Mouse (Mus musculus): ENCODE measurements around the gene Lmntd1.

Lmntd1 gene

DNA sequence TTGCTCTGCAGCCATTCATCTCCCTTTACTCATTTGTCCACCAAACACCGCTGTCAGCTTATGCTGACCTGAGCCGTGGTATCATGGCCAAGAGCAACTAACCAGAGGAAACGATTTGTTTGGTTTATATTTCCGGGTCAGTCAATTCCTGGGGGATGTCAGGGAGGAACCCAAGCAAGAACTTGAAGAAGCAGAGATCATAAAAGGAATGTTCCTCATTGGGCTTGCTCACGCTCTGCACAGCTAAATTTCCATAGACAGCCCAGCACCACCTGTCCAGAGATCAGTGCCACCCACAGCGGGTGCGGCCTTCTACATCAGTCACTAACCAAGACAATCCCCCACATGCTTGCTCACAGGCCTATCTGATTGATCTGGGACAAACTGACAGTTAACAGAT, at the start of gene Lmntd1:
Gene Lmntd1 (minus strand): TSS at position 101 of the 400 bp plus-strand sequence.
- DNase-seq (ENCODE audit: low spot score in 2 of 2), result no peak

DNA sequence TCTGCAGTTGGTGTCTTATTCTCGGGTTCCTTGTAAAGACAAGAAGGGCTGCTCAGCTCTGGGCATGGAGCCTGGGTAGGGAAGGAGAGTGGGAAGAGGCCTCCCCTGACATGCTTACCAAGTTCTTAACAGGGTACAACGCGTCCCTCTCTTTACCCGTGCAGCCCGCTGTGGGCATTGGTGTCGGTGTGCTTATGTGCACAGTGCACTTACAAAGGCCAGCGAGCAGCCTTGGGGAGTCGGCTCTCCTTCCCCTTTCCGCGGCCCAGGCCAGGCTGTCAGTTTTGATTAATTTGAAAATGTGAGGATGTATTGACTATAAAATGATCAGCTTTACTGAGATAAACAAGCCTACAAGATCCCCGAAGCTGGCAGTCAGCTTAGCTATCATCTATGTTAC, 46.8 kb upstream of the Lmntd1 start:
- no peak for DNase-seq (ENCODE audit: low spot score in 2 of 2)

- DNase-seq (ENCODE audit: low spot score in 2 of 2), result no peak
Observed at GRCm38 (mm10) chr6:145659116-145659515, 45.0 kb upstream of the Lmntd1 start.

- no peak for DNase-seq (ENCODE audit: low spot score in 2 of 2)
Observed at GRCm38 (mm10) chr6:145656740-145657591, 42.8 kb upstream of the Lmntd1 start.

GRCm38 (mm10) chr6:145655678-145656077, 41.6 kb upstream of the Lmntd1 start:
- DNase-seq (ENCODE audit: low spot score in 2 of 2), result no peak

- no peak for DNase-seq (ENCODE audit: low spot score in 2 of 2)
Observed at GRCm38 (mm10) chr6:145654062-145654836, 40.1 kb upstream of the Lmntd1 start.

DNA sequence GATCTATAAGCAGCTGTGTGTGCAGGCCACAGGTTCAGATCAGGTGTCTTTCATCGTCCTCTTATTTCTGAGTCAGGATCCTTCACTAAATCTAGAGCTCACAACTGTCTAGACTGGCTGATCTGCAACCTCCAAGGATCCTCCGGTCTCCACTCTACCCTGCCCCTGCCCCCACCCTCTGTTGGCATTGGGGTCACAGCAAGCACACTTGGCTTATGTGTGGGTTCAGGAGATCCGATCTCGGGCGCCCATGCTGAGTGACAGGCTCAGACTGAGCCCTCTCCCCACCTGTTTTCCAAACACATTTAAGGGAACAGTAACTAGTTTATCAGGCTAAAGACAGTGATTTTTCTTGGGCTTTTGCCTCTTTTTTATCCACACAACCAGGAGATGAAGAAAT, 39.5 kb upstream of the Lmntd1 start:
- no peak for DNase-seq (ENCODE audit: low spot score in 2 of 2)

DNA sequence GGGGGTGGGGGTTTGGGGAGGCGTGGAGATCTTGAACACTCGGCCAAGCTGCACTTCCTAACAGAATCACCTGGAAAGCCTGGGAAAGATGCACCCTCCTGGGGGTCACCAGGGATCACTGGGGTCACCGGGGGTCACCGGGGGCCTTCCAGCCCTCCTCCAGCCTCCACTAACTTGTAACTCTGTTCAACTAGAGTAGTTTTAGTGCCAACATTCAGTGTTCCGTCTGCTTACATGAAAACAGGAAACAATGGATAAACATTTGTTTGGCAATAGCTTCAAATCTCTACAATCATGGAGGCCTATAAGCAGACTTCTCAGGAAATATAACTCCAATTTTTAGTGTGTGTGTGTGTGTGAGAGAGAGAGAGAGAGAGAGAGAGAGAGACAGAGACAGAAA, 38.9 kb upstream of the Lmntd1 start:
- no peak for DNase-seq (ENCODE audit: low spot score in 2 of 2)

DNA sequence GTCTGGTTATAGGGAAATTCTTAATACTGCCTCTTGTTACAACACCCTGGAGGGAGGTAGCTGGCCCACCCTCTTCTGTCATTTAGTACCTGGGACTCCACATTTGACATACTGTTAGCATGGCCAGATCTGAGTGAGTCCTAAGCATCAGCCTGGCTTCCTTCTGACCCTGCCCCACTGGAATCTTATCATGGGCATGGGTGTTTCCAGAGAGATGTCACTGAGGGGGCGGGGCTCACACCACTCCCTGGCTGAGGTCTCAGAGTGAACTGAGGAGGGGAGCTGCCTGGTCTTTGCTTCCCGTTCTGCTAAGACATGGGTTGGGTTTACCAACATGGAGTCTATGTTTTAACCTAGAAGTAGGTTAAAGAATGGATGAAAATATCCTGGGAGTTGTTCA, 37.9 kb upstream of the Lmntd1 start:
- DNase-seq (ENCODE audit: low spot score in 2 of 2), result no peak

DNA sequence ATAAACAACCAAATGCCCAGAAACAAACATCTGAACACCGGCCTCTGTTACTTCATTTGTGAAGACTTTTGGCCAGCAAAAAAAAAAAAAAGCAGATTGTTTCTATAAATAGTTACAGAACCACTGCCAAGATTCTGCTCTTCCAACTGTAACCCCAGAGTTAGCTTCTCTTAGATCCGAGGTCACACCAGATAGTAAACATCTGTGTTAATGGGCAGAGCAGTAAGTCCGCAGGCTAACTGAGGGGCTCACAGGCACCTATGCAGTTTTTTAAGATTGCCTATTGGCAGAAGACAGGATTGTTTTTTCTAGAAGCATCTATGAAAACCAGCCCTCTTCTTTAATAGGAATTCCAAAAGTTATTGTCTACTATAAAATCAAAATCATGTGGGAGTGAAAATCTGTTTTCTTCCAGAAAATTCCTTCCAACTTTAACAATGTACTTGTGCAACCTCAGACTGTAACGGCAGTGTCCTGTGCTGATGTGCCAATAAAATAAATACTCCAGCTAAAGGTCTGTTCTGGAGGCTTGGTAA, 26.9 kb upstream of the Lmntd1 start:
- no peak for DNase-seq (ENCODE audit: low spot score in 2 of 2)

GRCm38 (mm10) chr6:145638248-145638647, 24.1 kb upstream of the Lmntd1 start:
- no peak for DNase-seq (ENCODE audit: low spot score in 2 of 2)

DNA sequence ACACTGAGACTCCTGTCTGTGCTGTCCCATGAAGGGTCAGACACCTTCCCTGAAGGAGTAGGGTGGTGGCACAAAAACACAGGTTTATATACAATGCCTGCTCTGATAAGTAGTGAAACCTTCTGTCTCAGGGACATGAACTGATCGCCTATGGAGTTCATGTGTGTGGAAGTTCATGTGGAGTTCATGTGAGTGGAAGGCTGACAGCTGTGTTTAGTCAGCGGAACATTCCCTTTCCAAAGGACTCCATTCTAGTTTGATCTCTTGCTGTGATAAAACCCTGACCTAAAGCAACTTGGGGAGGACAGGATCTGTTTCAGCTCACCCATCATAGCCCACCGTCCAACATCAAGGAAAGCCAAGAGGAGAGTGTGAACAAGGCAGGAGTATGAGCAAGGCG, 22.6 kb upstream of the Lmntd1 start:
- no peak for DNase-seq (ENCODE audit: low spot score in 2 of 2)

DNA sequence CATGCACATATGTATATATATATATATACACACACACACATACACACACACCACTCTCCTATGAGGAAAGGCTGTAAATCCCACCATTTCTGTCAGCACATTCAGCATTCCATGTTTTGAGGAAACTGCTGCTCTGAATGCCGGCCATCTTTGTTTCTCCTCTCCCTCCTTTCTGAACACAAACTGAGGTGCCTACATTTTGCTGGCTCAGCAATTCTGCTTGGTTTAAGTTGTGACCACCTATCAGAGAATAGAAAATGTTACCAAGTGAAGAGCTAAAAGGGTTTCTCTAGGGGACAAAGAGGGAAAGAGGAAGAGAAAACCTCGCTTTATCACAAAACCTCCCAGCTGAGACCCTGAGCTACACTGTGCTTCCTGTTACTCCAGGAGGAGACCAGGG, 20.3 kb upstream of the Lmntd1 start:
- DNase-seq (ENCODE audit: low spot score in 2 of 2), result no peak

DNA sequence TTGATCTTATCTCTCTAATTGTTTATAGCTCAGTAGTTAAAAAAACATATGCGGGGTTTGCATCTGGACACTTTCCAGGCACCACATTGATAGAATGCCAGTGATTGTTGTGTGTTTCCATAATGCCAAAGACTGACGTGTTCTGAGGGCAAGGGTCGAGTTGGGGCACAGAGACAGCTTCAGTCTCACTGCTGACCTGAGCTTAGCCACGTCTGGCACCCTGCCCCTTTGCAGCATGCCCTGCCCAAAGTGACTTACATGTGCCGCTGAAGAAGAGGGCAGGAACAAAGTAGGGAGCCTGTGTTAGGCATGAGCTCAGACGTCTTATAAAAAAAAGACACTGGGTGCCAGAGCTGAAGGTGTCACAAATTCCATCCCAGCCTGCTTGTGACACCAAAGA, 16.1 kb upstream of the Lmntd1 start:
- no peak for DNase-seq (ENCODE audit: low spot score in 2 of 2)

DNA sequence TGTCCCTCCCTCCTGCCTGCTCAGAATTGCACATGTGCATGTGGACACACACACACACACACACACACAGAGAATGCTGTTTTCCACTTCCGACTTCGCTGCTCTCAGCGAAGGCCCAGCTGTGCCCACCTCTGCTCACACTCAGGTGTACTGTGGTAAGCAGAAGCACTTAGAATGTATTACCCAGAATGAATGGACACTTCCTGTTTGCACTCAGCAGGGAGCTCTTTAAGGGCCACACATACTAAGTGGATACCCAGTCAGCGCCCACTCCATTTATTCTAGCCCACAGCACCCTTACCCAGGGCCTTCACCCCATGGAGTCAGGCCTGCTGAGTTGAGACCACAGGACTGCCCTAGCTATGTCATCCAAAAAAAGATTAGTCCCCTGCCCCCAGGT, 9.0 kb upstream of the Lmntd1 start:
- no peak for DNase-seq (ENCODE audit: low spot score in 2 of 2)

GRCm38 (mm10) chr6:145616402-145617229, 2.5 kb upstream of the Lmntd1 start:
- no peak for DNase-seq (ENCODE audit: low spot score in 2 of 2)

DNA sequence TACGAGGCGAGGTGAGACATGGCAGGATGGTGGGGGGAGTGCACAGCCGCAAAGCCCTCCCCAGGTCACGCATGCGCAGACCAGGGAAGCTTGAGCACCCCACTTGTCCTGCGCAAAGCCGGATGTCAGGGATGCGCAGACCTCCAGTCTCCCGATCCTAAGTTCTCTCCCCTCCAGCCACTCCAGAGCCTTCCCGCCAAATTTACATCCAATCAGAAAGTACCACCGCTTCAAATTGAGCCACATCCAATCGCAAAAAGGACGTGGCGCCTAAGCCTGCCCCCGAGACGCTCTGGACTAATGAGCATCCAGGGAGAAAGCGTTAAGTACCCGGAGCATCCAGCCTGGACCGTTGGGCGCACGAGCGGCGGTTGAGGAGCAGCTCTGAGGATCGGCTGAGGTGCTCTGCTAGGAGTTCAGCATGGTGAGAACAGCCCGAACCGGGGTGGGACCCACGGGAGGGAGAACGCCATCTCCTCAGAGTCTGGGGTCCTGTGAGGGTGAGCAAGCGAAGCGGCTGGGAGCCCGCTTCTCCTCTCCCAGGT, 1.6 kb upstream of the Lmntd1 start, which contains the start of gene Tuba3b:
Gene Tuba3b (plus strand): TSS at position 92 of the 545 bp plus-strand sequence.
- no peak for DNase-seq (ENCODE audit: low spot score in 2 of 2)

DNA sequence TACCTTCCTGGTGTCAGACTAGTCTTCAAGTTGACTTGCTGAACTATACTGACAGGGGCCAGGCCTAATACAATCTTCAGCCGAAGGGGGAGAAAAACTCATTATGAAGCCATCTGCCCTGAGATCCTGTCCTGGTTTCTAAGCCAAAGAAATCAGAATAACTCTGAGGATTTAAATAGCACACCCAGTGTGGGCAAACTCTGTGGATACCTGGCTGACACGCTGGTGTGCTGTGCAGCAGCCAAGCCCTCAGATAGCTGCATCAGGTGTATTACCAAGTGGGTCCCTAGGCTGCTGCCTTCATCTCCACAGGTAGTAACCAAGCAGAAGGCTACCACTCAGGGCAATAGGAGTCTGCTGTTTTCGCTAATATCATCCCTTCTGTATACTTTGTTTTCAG, 1.5 kb downstream of the Lmntd1 start:
- DNase-seq (ENCODE audit: low spot score in 2 of 2), result no peak

- no peak for DNase-seq (ENCODE audit: low spot score in 2 of 2)
Observed at GRCm38 (mm10) chr6:145610901-145611300, 3.2 kb downstream of the Lmntd1 start.

- DNase-seq (ENCODE audit: low spot score in 2 of 2), result no peak
Observed at GRCm38 (mm10) chr6:145608693-145609092, 5.4 kb downstream of the Lmntd1 start.

DNA sequence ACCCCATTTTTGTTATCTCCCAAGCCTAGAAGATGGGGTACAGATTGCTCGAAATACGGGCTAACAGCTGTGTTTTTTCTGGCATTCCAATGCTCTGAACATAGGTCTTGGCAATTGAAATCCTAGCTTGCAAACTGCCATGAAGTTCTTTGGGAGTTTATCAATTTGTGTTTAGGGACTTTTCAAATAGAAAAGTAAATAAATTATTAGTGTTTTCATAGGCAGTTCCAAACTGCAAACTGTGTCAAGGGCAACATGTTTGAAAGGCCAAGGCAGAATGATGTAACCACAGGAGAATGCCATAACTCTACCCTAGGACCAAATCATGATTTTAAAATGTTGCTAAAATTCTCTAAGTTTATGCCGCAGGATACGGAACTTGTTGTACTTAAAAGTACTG, 6.4 kb downstream of the Lmntd1 start:
- DNase-seq (ENCODE audit: low spot score in 2 of 2), result no peak

- DNase-seq (ENCODE audit: low spot score in 2 of 2), result no peak
Observed at GRCm38 (mm10) chr6:145605203-145605602, 8.9 kb downstream of the Lmntd1 start.

Data from urinary bladder, postnatal 36 days (tissue).